Mouse (Mus musculus): ENCODE measurements at regions not wholly inside any gene's neighbourhood (a gene's known extent, or its start where the extent isn't known, plus 50 kb on each side); places are given as distances from the start of the nearest gene placed in this dataset.

GRCm38 (mm10) chr17:68163545-68163944, 110.1 kb upstream of the L3mbtl4 start:
- TF ChIP-seq EP300 (IDR thresholded peaks at IDR 0.05; ENCODE audit: low read depth) (no peak), CTCF (IDR thresholded peaks at IDR 0.05; ENCODE audit: low read depth) (no peak)
